Mouse (Mus musculus) liver, embryonic 13.5 days (tissue): Measurements from ENCODE around the gene Commd3. TPM values are rescaled to one million over a fixed set of nuclear protein-coding genes. Genes with fewer than 3 reads are reported as not detected.

ENCODE experiments used
- ATAC-seq: fragments of 200-750 bp; cut with Nextera tagmentation; 2 replicates; pipeline ENCODE4 v1.8.0; 2017; ENCODE audit warnings: low read depth, mild to moderate bottlenecking, moderate number of reproducible peaks, moderate library complexity
- DNase-seq: peaks from one replicate; pipeline ENCODE4 v3.0.0; 2022
- H3K27ac ChIP-seq: fragments of 300-500 bp; sonication (generic); 2 replicates; pipeline ENCODE4 v1.5.1; 2015; ENCODE audit warnings: moderate library complexity, mild to moderate bottlenecking, inconsistent platforms
- H3K27me3 ChIP-seq: fragments of 300-500 bp; sonication (generic); 2 replicates; pipeline ENCODE4 v1.6.1; 2015; ENCODE audit warnings: mild to moderate bottlenecking, inconsistent platforms
- H3K36me3 ChIP-seq: fragments of 300-500 bp; sonication (generic); 2 replicates; pipeline ENCODE4 v1.6.1; 2015; ENCODE audit warnings: mild to moderate bottlenecking, inconsistent platforms
- H3K4me1 ChIP-seq: fragments of 300-500 bp; sonication (generic); replicated peaks from 2 replicates; pipeline ENCODE4 v1.6.1; 2015; ENCODE audit warnings: inconsistent platforms
- H3K4me2 ChIP-seq: fragments of 300-500 bp; sonication (generic); 2 replicates; pipeline ENCODE4 v1.6.1; 2015; ENCODE audit warnings: inconsistent platforms, mild to moderate bottlenecking, moderate library complexity
- H3K4me3 ChIP-seq: fragments of 300-500 bp; sonication (generic); replicated peaks from 2 replicates; pipeline ENCODE4 v1.5.1; 2015; ENCODE audit warnings: mild to moderate bottlenecking, inconsistent platforms
- H3K9ac ChIP-seq: fragments of 300-500 bp; sonication (generic); 2 replicates; pipeline ENCODE4 v1.6.1; 2015; ENCODE audit warnings: mild to moderate bottlenecking, inconsistent platforms
- H3K9me3 ChIP-seq: fragments of 300-500 bp; sonication (generic); replicated peaks from 2 replicates; pipeline ENCODE4 v1.6.1; 2016; ENCODE audit warnings: inconsistent platforms
- WGBS: fragments of 180-500 bp; shearing (Covaris S2); methylation state at CpG from one replicate; pipeline ENCODE4 v1.1.7; 2015; ENCODE audit not compliant: insufficient replicate concordance; 5-methylcytosine and 5-hydroxymethylcytosine counted together
- polyA plus RNA-seq: library from polyadenylated mRNA; unstranded; fragments of >200 nt; fragmentation: Nextera tagmentation; extraction: Ambion mirVana; gene quantifications from 2 replicates; pipeline ENCODE4 v1.2.1, GENCODE M21; 2015

Commd3 gene
- polyA plus RNA-seq: 103 and 115 TPM in 2 replicates

- no peaks in the 10 kb centered on the region for H3K9me3 ChIP-seq
- H3K4me3 ChIP-seq: peak within 1 kb of the TSS; percentile 83
- H3K36me3 ChIP-seq: no peaks in the 10 kb centered on the region
- WGBS: under 1% methylated on average over 80 of the region's 91 CpGs
- H3K4me1 ChIP-seq: peaks cover 31% of the 10 kb centered on the region
- ATAC-seq (peak; percentile 89), DNase-seq (peak; percentile 73)
- peak within 1 kb of the TSS; percentile 91 for H3K4me2 ChIP-seq
- H3K27me3 ChIP-seq: peaks cover 43% of the 10 kb centered on the region
- peak within 1 kb of the TSS; percentile 91 for H3K9ac ChIP-seq
- H3K27ac ChIP-seq: peak within 1 kb of the TSS; percentile 84
Observed at GRCm38 (mm10) chr2:18672133-18672765, at the start of gene Commd3. TSS of gene Commd3 (plus strand) at chr2:18672384.

GRCm38 (mm10) chr2:18623219-18623618 lies 49.0 kb upstream of the Commd3 start:
- Histone ChIP-seq H3K4me2 (no peak overlapping the region), H3K9me3 (no peaks in the 10 kb centered on the region), H3K27me3 (peaks cover 6% of the 10 kb centered on the region), H3K4me1 (no peaks in the 10 kb centered on the region), H3K4me3 (no peak overlapping the region), H3K36me3 (no peaks in the 10 kb centered on the region), H3K27ac (no peak overlapping the region), H3K9ac (no peak overlapping the region)
- ATAC-seq: no peak
- no peak for DNase-seq
- WGBS: 61% methylated on average over 10 of the region's 10 CpGs

GRCm38 (mm10) chr2:18630547-18630946 lies 41.6 kb upstream of the Commd3 start:
- Histone ChIP-seq H3K4me1 (no peaks in the 10 kb centered on the region), H3K9ac (no peak overlapping the region), H3K27me3 (no peaks in the 10 kb centered on the region), H3K4me2 (no peak overlapping the region), H3K4me3 (no peak overlapping the region), H3K36me3 (no peaks in the 10 kb centered on the region), H3K27ac (no peak overlapping the region), H3K9me3 (no peaks in the 10 kb centered on the region)
- no peak for DNase-seq
- ATAC-seq: no peak
- 35% methylated on average over 5 of the region's 5 CpGs for WGBS

- ATAC-seq (no peak), DNase-seq (no peak)
- no peaks in the 10 kb centered on the region; the same call in 1 of the 2 replicates for H3K9me3 ChIP-seq
- H3K4me2 ChIP-seq: no peak overlapping the region
- H3K36me3 ChIP-seq: no peaks in the 10 kb centered on the region
- H3K4me1 ChIP-seq: no peaks in the 10 kb centered on the region
- H3K27ac ChIP-seq: no peak overlapping the region
- WGBS: 77% methylated on average over 8 of the region's 8 CpGs
- H3K9ac ChIP-seq: no peak overlapping the region
- H3K27me3 ChIP-seq: no peaks in the 10 kb centered on the region
- H3K4me3 ChIP-seq: no peak overlapping the region
Observed at GRCm38 (mm10) chr2:18635052-18635451, 37.1 kb upstream of the Commd3 start.

- Histone ChIP-seq H3K4me3 (no peak overlapping the region), H3K4me2 (no peak overlapping the region), H3K36me3 (no peaks in the 10 kb centered on the region), H3K9me3 (no peaks in the 10 kb centered on the region), H3K27ac (no peak overlapping the region), H3K27me3 (no peaks in the 10 kb centered on the region), H3K4me1 (no peaks in the 10 kb centered on the region), H3K9ac (no peak overlapping the region)
- 58% methylated on average over 4 of the region's 4 CpGs for WGBS
- ATAC-seq (no peak), DNase-seq (no peak)
Observed at GRCm38 (mm10) chr2:18648563-18648962, 23.6 kb upstream of the Commd3 start.

- Histone ChIP-seq H3K4me1 (no peaks in the 10 kb centered on the region), H3K36me3 (no peaks in the 10 kb centered on the region), H3K4me3 (no peak overlapping the region), H3K27ac (no peak overlapping the region), H3K4me2 (no peak overlapping the region), H3K9ac (no peak overlapping the region), H3K27me3 (no peaks in the 10 kb centered on the region), H3K9me3 (no peaks in the 10 kb centered on the region)
- DNase-seq: no peak
- WGBS: 17% methylated on average over 5 of the region's 5 CpGs
- ATAC-seq: no peak
Observed at GRCm38 (mm10) chr2:18654821-18655220, 17.4 kb upstream of the Commd3 start.

- no peak overlapping the region for H3K4me2 ChIP-seq
- peaks cover 13% of the 10 kb centered on the region for H3K27me3 ChIP-seq
- ATAC-seq (no peak), DNase-seq (no peak)
- H3K36me3 ChIP-seq: no peaks in the 10 kb centered on the region
- 69% methylated on average over 3 of the region's 3 CpGs for WGBS
- no peaks in the 10 kb centered on the region for H3K9me3 ChIP-seq
- H3K27ac ChIP-seq: no peak overlapping the region
- no peak overlapping the region for H3K9ac ChIP-seq
- no peaks in the 10 kb centered on the region for H3K4me1 ChIP-seq
- H3K4me3 ChIP-seq: no peak overlapping the region
Observed at GRCm38 (mm10) chr2:18664003-18664402, 8.2 kb upstream of the Commd3 start.

- peaks cover 26% of the 10 kb centered on the region for H3K4me1 ChIP-seq
- no peak overlapping the region for H3K4me3 ChIP-seq
- DNase-seq (no peak), ATAC-seq (no peak)
- 47% methylated on average over 6 of the region's 6 CpGs for WGBS
- no peaks in the 10 kb centered on the region for H3K36me3 ChIP-seq
- H3K27ac ChIP-seq: no peak overlapping the region
- H3K27me3 ChIP-seq: peaks cover 31% of the 10 kb centered on the region
- H3K9me3 ChIP-seq: no peaks in the 10 kb centered on the region
- H3K4me2 ChIP-seq: no peak overlapping the region
- no peak overlapping the region for H3K9ac ChIP-seq
Observed at GRCm38 (mm10) chr2:18671041-18671440, 1.1 kb upstream of the Commd3 start.

- peak overlapping the region; percentile 83 for H3K4me3 ChIP-seq
- H3K4me2 ChIP-seq: peak overlapping the region; percentile 91
- H3K4me1 ChIP-seq: peaks cover 32% of the 10 kb centered on the region
- peak overlapping the region; percentile 91 for H3K9ac ChIP-seq
- H3K36me3 ChIP-seq: no peaks in the 10 kb centered on the region
- WGBS: 1% methylated on average over 11 of the region's 11 CpGs
- H3K9me3 ChIP-seq: no peaks in the 10 kb centered on the region
- peaks cover 45% of the 10 kb centered on the region for H3K27me3 ChIP-seq
- DNase-seq: no peak
- no peak for ATAC-seq
- H3K27ac ChIP-seq: peak overlapping the region; percentile 84
Observed at GRCm38 (mm10) chr2:18672766-18673164, 581 bp downstream of the Commd3 start.

GRCm38 (mm10) chr2:18673766-18674165 lies 1.6 kb downstream of the Commd3 start:
- Histone ChIP-seq H3K9ac (no peak overlapping the region), H3K9me3 (no peaks in the 10 kb centered on the region), H3K27me3 (peaks cover 46% of the 10 kb centered on the region), H3K27ac (no peak overlapping the region), H3K4me1 (peaks cover 41% of the 10 kb centered on the region), H3K4me3 (0 out of 2 replicates have a peak overlapping the region, but pooled peaks have one; percentile 11), H3K4me2 (peak overlapping the region; percentile 3), H3K36me3 (no peaks in the 10 kb centered on the region)
- ATAC-seq (no peak), DNase-seq (no peak)
- WGBS: 65% methylated on average over 4 of the region's 4 CpGs

GRCm38 (mm10) chr2:18674193-18674902 lies 2.2 kb downstream of the Commd3 start:
- DNase-seq: no peak
- no peak overlapping the region for H3K9ac ChIP-seq
- H3K9me3 ChIP-seq: no peaks in the 10 kb centered on the region
- H3K4me3 ChIP-seq: no peak overlapping the region
- peaks cover 46% of the 10 kb centered on the region for H3K27me3 ChIP-seq
- peak overlapping the region; percentile 3 for H3K4me2 ChIP-seq
- no peaks in the 10 kb centered on the region for H3K36me3 ChIP-seq
- 57% methylated on average over 4 of the region's 4 CpGs for WGBS
- ATAC-seq: no peak
- H3K27ac ChIP-seq: no peak overlapping the region
- H3K4me1 ChIP-seq: peaks cover 41% of the 10 kb centered on the region
